Mouse (Mus musculus): ENCODE data around the gene Cfap100. TPM values are rescaled to one million over a fixed set of nuclear protein-coding genes. Genes with fewer than 3 reads are reported as not detected.

Gene Cfap100
- total RNA-seq (2021), result under 1 TPM in 1 of 2 experiments, not detected in 1; 0.67 TPM

DNA sequence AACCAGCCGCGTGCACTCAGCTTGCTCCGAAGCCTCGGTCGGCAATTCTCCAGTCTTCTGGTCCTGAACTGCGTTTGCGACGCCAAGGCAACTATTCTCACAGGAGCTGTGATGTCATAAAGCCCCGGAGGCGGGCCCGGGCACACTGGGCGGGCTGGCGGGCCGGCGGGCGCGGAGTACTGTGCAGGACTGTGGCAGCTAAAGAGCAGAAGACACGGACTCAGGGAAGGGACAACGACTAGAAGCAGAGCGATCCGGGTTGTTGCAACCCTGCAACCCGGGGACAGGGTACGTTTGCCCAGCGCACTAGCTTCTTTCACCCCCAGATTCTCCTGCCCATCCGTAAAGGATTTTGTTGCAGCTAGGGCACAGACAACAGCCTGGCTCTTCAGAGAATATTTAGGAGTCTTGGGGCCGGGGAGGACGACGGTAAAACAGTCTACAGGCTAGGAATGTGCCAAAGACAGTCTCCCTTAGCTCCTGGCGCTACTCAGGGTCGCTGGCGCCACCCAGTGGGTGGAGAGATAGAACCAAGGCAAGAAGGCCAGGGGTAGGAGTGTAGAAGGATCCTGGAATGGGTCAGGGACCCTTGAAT, at the start of gene Cfap100:
Gene Cfap100, minus strand, starts transcription at position 418 of the 595 bp plus-strand sequence.
- DNase-seq (ENCODE audit: low spot score), result peak; percentile 60
- intact Hi-C loops (cut with DNase I), result loop anchor here (10.0 kb wide), 1 partner anchor 754 kb away; no protein-coding TSS in a partner anchor

DNA sequence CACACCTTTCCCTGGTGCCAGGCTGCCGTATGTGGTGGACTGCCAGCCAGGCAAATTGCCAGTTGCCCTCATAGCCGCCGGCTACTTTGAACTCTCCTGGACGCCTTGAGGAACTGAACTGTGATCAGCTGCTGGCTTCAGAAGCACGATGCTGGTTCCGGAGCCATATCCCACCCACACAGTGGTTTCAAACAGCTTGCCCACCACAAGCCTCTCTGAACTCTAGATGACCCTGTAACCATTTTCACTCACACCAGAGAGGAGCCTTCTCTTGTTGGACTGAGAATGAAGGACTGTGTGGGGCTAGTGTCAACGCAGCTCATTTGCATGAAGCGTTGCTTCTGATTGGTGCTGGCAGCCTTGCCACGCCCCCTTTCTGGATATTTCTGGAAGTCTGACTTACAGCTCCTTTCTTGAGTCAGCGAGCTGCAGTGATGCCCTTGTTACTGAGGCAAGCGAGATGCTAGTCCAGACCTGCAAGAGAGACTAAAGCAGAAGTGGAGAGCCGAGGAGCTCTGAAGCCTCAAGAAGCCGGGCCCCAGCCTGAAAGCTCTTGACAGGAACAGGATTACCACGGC, 48.4 kb upstream of the Cfap100 start:
- DNase-seq (ENCODE audit: low spot score), result no peak
- intact Hi-C loops (cut with DNase I), result loop anchor here (2.0 kb wide), 1 partner anchor 26 kb away; no protein-coding TSS in a partner anchor

DNA sequence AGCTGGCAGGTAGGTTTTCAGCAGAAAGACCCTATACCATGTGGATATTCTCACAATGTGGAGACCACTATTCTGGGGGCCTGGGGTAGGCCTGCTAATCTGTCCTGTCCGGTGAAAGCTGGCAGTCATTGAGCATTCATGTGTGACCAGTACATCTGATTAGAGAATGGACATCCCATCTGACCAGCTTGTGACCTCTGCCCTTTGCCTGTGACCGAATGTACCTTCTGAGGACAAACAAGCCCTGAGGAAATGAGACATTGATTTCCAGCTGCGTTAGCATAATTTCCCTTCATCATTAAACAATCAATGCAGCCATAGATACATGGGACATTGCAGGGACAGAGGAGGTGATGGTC, 47.2 kb upstream of the Cfap100 start:
- intact Hi-C loops (cut with DNase I), result loop anchor here (2.0 kb wide), 1 partner anchor 27 kb away; no protein-coding TSS in a partner anchor
- no peak for DNase-seq (ENCODE audit: low spot score)

DNA sequence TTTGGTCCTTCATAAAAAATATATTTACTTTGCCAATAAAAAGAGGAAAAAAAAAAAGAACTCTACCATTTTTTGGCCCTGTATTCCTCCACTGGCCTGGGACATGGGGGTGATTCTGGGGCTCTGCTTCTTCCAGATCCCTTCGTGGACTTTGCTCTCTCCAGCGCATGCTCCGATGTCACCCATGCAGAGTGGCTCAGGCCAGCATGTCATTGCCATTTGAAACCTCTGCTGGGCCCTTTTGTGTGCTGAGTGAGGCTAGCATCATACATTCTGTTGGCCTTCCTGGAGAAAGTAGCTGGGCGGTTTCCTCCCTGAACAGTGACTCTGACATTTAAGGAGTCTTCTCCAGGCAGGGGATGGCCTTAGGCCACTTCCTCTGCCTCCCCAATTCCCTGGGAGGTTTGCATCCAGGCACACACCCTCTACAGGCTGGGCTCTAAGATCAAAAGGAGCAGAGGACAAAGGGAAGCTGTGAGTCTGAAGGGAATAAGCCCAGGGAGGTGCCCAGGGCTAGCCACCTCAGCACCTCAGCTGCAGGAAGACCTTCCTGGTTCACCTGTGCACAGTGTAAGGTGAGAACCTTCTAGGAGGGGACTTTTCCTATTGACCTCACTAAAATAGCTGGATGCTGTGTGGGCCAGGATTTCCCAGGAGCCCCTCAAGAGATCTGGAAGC, 46.7 kb upstream of the Cfap100 start:
- intact Hi-C loops (cut with DNase I), result no loop called here
- DNase-seq (ENCODE audit: low spot score), result no peak

DNA sequence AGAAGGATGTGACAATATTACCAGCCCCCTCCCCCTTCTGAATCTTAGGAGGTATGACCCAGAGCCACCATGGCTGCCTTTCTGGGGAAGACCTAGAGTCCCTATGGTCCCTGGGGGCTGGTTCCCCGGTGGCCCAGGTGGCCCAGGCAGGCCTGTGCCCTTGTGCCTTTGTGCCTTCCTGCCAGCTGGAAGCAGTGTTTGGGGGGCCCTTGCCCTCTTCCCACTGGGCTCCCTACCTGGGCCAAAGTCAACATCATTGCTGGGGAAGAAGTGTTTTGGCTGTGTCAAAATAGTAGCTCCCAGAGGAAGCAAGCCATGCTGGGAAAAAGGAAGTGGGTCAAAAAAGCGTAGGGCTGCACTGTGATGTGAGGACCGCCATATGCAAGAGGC, 45.8 kb upstream of the Cfap100 start:
- intact Hi-C loops (cut with DNase I), result no loop called here
- DNase-seq (ENCODE audit: low spot score), result no peak

DNA sequence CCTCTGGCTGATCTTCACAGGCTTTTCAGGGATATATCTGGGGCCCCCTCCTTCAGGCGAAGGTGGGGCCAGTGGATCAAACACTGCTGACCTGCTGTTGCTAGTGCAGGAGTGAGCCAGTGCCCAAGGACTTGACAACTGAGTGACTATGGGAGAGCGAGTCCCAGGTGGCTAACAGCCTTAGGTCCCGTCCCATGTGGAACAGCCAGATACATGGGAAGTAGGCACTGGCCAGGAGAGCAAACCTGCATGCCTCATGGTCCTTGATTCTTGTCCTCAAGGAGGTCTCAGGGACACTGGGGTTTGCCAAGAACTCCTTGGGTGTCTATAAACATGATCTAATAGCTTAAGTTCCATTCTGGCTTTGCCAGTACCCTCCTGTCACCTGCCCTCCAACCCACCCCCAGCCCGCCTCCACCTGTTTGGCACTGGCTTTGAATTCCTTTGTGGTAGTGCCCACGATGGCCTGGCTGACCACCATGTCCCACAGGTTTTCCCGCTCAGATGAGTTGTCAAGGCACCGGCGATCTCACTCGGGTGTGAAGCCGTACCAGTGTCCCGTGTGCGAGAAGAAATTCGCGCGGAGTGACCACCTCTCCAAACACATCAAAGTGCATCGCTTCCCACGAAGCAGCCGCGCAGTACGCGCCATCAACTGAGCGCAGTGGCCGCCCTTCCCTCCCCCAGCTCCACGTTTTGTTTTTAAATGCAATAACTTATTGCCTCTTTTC, 45.2 kb upstream of the Cfap100 start:
- intact Hi-C loops (cut with DNase I), result no loop called here
- no peak for DNase-seq (ENCODE audit: low spot score)

DNA sequence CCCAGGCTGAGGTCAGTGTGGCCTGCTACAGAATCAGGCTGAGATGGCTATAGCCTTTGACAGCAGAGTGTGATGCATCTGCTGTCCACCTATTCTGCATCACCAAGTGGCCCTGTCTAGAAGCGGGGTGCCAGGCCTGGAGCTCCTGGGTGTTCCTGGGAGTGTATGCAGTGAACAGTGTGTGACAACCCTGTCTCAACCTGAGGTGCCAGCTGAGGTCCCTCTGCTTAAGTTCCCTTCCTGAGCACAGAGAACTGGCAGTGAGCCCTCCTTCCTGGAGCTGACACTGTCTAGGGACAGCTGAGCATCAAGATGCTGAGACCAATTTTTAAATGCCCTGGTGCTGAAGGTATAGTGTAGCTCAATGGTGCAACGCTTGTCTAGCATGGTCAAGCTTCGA, 44.1 kb upstream of the Cfap100 start:
- intact Hi-C loops (cut with DNase I), result no loop called here
- no peak for DNase-seq (ENCODE audit: low spot score)

DNA sequence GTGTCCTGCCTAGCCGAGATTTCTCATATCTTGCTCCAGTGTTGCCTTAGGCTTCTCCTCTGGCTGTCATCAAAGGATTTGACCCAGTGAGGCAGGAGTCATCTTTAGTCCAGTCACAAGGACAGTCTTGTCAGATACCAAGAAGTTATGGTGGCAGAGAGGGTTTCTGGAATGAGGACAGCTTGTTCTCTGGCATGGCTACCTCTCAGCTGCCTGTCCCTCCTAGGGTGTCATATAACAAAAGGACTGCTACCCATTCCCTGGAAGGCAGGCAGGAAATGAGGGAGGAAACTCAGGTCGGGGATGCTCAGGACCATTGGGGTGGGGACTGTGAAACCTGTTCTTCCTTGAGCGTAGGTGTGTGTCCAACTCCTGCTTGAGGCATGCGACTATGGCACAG, 43.5 kb upstream of the Cfap100 start:
- DNase-seq (ENCODE audit: low spot score), result no peak
- intact Hi-C loops (cut with DNase I), result no loop called here

DNA sequence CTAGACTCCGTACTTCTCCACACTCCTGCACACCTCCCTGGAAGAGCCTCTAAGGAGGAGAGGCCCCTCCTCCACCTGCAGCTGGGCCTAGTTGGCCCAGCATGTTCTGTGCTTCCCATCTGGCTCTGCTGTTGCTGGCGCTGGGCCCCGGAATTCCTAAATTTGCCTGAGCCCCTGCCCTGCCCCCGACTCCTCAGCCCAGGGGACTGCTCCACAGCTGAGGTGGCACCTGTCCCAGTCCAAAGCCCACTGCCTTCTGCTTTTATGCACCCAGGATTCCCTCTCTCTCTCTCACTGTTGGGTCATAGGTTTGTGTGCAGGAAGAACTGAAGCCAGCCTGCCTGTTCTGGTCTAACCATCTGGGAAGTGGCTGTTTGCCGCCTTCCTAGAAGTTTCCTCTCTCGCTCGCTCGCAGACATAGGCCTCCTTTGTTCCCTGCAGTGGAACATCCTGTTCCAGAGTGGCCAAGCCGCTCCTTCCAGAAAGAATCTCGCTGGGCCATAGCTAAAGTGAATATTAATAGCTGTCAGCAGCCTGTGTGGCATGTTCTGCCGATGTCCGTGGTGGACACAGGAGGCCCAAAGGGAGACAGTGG, 42.4 kb upstream of the Cfap100 start:
- intact Hi-C loops (cut with DNase I), result no loop called here
- DNase-seq (ENCODE audit: low spot score), result peak; percentile 71

DNA sequence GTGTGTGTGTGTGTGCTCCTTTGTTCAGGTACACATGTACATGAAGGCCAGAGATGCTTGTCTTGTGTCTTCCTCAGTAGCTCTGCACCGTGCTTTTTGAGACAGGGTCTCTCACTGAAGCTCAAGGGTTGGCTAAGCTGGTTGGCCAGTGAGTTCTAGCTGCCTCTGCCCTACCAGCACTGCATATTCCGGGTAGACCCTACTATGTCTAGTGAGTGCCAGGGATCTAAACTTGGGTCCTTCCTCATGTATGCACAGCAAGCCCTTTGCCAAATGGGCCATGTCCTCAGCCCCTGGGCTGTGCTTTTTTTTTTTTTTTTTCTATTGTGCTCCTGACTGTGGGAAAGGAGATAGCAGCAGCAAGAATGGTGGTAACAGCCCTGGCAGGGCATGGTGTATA, 41.7 kb upstream of the Cfap100 start:
- intact Hi-C loops (cut with DNase I), result no loop called here
- DNase-seq (ENCODE audit: low spot score), result no peak

DNA sequence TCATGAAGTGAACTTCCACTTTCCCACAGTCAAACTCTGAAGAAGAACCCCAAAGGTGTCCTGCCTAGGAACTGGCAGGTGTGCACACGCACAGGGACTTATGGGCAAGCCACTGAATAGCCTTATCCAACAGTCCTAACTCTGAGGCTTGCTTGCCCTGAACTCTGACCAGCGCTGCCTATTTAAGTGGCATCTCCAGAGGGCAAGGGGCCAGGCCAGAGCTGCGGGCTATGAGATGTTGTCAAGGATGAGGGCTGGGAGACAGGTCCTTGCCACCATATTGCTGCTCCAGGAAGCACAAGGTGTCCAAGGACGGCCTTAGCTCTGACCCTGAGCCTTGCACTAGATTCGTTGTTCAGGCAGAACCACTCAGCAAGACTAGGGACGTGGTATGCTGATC, 40.4 kb upstream of the Cfap100 start:
- intact Hi-C loops (cut with DNase I), result loop anchor here (10.0 kb wide), 1 partner anchor 256 kb away; no protein-coding TSS in a partner anchor
- no peak for DNase-seq (ENCODE audit: low spot score)

DNA sequence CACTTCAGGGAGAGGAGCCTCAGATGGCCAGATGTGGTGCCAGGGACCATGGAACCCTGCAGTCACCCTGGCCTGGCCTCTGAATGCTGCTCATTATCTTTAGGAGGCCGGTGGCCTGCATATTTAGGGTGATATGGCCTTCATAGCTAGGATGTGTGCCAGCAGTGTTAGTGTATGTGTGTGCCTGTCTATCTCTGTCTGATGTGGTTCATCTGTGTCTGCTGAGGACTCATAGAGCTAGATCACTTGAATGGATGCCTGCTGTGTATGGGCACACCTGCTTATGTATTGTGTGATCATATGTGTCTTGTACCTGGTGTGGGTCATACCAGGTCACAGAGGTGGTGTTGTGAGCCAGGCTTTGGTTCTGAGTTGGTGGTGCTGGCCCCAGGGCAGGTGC, 39.6 kb upstream of the Cfap100 start:
- intact Hi-C loops (cut with DNase I), result loop anchor here (10.0 kb wide), 1 partner anchor 257 kb away; no protein-coding TSS in a partner anchor
- no peak for DNase-seq (ENCODE audit: low spot score)

DNA sequence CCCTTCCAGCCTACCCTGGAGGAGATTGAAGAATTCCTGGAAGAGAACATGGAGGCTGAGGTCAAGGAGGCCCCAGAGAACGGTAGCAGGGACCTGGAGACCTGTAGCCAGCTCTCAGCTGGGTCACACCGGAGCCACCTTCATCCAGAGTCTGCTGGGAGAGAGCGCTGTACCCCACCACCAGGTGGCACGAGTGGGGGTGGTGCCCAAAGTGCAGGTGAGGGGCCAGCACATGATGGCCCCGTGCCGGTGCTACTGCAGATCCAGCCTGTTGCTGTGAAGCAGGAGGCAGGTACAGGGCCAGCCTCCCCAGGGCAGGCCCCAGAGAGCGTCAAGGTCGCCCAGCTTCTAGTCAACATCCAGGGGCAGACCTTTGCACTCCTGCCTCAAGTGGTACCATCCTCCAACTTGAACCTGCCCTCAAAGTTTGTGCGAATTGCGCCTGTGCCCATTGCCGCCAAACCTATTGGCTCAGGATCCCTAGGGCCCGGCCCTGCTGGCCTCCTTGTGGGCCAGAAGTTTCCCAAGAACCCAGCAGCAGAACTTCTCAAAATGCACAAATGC, 38.3 kb upstream of the Cfap100 start:
- intact Hi-C loops (cut with DNase I), result loop anchor here (10.0 kb wide), 1 partner anchor 258 kb away; no protein-coding TSS in a partner anchor
- no peak for DNase-seq (ENCODE audit: low spot score)

DNA sequence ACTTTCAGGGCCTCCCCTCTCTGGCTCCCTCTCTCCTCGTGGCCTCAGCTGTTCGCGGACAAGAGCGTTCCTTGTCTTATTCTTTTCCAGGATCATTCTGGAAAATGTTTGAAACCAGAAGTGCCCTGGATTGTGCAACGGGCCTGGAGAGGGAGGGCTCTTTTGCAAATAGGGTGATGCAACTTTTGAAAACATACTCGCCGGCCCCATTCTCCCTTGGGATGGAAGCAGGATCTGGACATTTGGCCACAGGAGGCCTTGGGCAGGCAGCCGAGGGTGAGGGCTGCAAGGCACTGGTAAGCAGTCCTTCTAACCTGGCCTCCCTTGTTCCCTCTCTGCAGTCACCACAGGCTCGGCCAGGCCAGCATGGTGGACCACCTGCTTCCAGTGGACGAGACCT, 37.5 kb upstream of the Cfap100 start:
- intact Hi-C loops (cut with DNase I), result loop anchor here (10.0 kb wide), 1 partner anchor 259 kb away; no protein-coding TSS in a partner anchor
- peak; percentile 77 for DNase-seq (ENCODE audit: low spot score)

DNA sequence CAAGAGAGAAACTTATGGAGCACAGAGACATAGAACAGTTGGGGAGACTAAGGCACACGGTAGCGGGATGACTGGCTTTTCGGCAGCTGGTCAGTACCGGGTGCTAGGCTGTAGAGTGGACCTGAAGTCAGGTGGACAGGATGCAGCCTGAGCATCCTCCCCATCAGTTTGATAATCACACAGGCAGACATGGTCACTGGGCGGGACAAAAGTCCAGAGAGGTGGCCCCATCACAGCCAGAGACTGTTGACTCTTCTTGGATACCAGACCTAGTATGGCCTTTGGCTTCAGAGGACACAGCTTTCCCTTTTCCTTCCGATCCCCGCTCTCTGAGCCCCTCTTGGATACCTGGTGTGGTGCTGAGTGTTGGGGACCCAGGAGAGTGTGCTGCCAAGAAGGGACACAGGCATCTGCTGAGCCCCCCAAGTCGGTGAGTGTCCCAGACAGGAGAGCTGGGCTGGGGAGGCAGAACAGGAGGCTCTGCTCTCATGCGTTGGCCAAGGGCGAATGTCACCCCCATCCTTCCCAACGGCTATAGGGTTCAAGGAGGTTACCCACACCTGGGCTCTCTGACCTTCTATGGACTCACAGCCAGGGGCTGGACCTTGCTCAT, 36.5 kb upstream of the Cfap100 start:
- intact Hi-C loops (cut with DNase I), result loop anchor here (10.0 kb wide), 1 partner anchor 260 kb away; no protein-coding TSS in a partner anchor
- no peak for DNase-seq (ENCODE audit: low spot score)

DNA sequence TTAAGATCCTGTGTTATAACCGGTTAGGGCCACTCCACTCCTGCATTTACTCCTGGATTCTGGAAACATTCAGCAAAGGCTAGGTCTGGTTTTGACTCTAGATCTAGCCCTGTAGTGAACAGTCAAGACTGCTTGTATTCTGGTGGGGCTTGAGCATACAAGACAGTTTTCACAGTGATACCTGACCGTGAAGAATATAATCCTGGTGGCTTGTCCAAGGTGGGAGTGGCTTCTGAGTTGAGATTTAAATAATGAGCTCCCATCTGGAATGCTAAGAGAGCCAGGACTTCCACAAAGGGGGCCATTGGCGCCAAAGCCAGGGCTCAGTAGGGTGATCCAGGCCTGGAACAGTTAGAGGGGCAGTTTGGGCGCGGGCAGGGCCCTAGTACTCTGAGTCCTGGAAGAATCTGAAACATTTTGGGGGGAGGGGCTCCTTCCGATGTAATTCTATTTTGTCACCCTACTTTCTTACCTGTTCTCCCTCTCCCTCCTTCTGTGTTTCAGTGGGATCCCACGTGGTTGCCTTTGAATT, 35.4 kb upstream of the Cfap100 start:
- intact Hi-C loops (cut with DNase I), result loop anchor here (2.0 to 10.0 kb wide), 2 partner anchors 45 to 261 kb away; no protein-coding TSS in a partner anchor

DNA sequence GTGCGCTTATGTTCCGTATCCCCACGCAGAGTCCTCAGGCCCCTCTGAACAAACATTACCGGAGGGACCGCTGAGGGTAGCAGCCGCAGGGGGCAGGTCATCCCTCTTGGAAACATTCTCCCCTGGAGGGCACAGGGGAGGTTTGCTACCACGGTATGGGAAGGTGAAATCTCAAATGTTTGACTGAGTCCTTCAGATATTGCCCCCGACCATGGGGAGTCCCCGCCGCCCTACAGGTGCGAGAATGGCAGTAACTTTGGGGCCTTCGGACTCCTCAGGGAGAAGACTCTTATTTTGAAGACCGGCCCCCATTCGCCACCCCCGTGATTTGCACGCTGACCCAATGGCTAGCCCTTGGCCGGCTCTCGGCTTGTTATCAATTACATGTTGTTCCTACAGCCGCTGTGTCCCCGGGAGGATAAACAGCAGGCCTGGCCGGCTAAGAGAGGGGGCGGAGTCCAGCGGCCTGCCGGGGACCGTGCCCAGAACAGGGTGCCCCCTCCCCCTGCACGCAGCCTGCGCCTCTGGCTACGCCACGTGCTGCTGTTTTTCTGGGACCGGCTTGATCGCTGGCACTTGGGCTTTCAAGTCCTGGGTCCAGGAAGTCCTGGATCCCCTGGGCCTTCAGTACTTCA, 34.7 kb upstream of the Cfap100 start:
- intact Hi-C loops (cut with DNase I), result loop anchor here (2.0 to 10.0 kb wide), 2 partner anchors 45 to 261 kb away; no protein-coding TSS in a partner anchor

More for the DNA sequence above, 35.4 kb upstream of the Cfap100 start:
- no peak for DNase-seq (ENCODE audit: low spot score)

DNA sequence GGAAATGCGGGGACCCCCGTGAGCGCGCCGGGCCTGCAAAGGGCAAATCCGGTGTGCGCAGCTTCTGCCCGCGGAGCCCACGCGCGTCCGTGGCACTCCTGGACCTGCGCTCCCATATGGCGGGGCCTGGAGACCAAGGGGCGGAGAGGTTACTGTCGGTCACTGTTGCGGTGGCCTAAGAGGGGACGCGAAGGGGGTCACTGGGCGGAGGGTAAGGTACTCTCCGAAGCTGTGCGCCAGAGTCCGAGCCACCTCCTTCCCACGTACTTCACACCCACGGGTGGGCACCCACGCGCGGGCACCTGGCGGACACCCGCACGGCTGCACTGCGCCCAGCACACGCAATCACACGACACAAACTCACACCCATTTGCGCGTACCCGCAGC, 34.2 kb upstream of the Cfap100 start:
- DNase-seq (ENCODE audit: low spot score), result no peak
- intact Hi-C loops (cut with DNase I), result loop anchor here (2.0 to 10.0 kb wide), 2 partner anchors 46 to 262 kb away; no protein-coding TSS in a partner anchor

More for the DNA sequence above, 34.7 kb upstream of the Cfap100 start:
- DNase-seq (ENCODE audit: low spot score), result peak; percentile 97
